Mouse (Mus musculus): ENCODE data around the gene Dclre1a. TPM values are rescaled to one million over a fixed set of nuclear protein-coding genes. Genes with fewer than 3 reads are reported as not detected.

Gene Dclre1a
- polyA plus RNA-seq, 1 experiment from 2014 or later, result 13.9 TPM

Other genes starting within 250 kb of the Dclre1a start
- gene Nrap, start 158.2 kb downstream of the Dclre1a start, polyA plus RNA-seq (2014; fragmentation: Nextera tagmentation; extraction: Ambion mirVana), result 0.15 and 0.22 TPM in 2 replicates
- gene Casp7, start 151.1 kb downstream of the Dclre1a start, polyA plus RNA-seq (2014; fragmentation: Nextera tagmentation; extraction: Ambion mirVana), result 16.5 and 16.6 TPM in 2 replicates
- gene Plekhs1, start 86.6 kb downstream of the Dclre1a start, polyA plus RNA-seq (2014; fragmentation: Nextera tagmentation; extraction: Ambion mirVana), result 0.18 TPM in 1 of 2 replicates, not detected in the other
- gene Nhlrc2, start within 50 bp of the Dclre1a start, polyA plus RNA-seq (2014; fragmentation: Nextera tagmentation; extraction: Ambion mirVana), result 12.9 and 14.4 TPM in 2 replicates
- gene Adrb1, start 174.0 kb upstream of the Dclre1a start, polyA plus RNA-seq (2014; fragmentation: Nextera tagmentation; extraction: Ambion mirVana), result 0.11 and 0.17 TPM in 2 replicates

All from hindbrain, embryonic 11.5 days (tissue).